Mouse (Mus musculus): ENCODE data around the gene Gm5169. TPM values are rescaled to one million over a fixed set of nuclear protein-coding genes. Genes with fewer than 3 reads are reported as not detected.
"Not testable (repeated sequence)": the region's sequence is repeated elsewhere in the genome, so short reads cannot be mapped to it uniquely, and the experiment has no call there.

Gm5169 gene
- polyA plus RNA-seq (2016; fragmentation: Nextera tagmentation; extraction: Ambion mirVana) = not detected in 2 replicates

- not testable (repeated sequence) for H3K4me1 ChIP-seq; H3K4me3 ChIP-seq; ATAC-seq (ENCODE audit: low FRiP score); H3K27ac ChIP-seq; H3K9me3 ChIP-seq (replicated peaks); H3K4me2 ChIP-seq (replicated peaks); H3K27me3 ChIP-seq; H3K9ac ChIP-seq; H3K36me3 ChIP-seq
- 95% methylated on average over 2 of the region's 6 CpGs for WGBS
Observed at GRCm38 (mm10) chrX:25301355-25301754, at the start of gene Gm5169. Gene Gm5169, minus strand, starts transcription at chrX:25301455.

- not testable (repeated sequence) for H3K4me3 ChIP-seq; ATAC-seq (ENCODE audit: low FRiP score)
- WGBS = 93% methylated on average over 15 of the region's 15 CpGs
Observed at GRCm38 (mm10) chrX:25347424-25347823, 46.2 kb upstream of the Gm5169 start.

More at GRCm38 (mm10) chrX:25347424-25347823, 46.2 kb upstream of the Gm5169 start:
- not testable (repeated sequence) for H3K9me3 ChIP-seq (replicated peaks); H3K27me3 ChIP-seq; H3K9ac ChIP-seq; H3K4me2 ChIP-seq (replicated peaks); H3K27ac ChIP-seq; H3K36me3 ChIP-seq; H3K4me1 ChIP-seq

Data from hindbrain, embryonic 12.5 days (tissue).